Mouse (Mus musculus): ENCODE measurements around the gene Sh3pxd2a.

Gene Sh3pxd2a

GRCm38 (mm10) chr19:47489233-47489632 lies 25.0 kb upstream of the Sh3pxd2a start:
- no peak for DNase-seq

DNA sequence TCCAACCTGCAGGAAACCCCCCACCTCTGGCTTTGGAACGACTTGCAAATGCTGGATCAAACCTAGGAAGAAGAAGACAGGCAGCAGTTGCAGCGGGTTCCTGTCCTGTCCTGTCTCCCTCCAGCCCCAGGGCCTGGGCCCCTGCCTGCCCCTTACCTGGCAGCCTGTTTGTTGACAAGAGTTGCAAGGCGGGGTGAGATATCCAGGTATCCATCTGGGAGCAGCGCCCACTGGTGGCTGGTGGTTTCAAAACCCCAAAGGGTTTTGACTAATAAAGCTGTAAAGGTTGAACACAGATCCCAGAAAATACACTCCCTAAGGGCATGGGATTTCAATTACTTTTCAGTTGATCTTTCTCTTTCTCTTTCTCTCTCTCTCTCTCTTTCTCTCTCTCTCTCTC lies 24.0 kb upstream of the Sh3pxd2a start:
- DNase-seq: peak; percentile 59

GRCm38 (mm10) chr19:47487572-47487971 lies 23.4 kb upstream of the Sh3pxd2a start:
- DNase-seq: no peak

- no peak for DNase-seq
Observed at GRCm38 (mm10) chr19:47485997-47486566, 21.9 kb upstream of the Sh3pxd2a start.

GRCm38 (mm10) chr19:47484110-47484509 lies 19.9 kb upstream of the Sh3pxd2a start:
- no peak for DNase-seq

DNA sequence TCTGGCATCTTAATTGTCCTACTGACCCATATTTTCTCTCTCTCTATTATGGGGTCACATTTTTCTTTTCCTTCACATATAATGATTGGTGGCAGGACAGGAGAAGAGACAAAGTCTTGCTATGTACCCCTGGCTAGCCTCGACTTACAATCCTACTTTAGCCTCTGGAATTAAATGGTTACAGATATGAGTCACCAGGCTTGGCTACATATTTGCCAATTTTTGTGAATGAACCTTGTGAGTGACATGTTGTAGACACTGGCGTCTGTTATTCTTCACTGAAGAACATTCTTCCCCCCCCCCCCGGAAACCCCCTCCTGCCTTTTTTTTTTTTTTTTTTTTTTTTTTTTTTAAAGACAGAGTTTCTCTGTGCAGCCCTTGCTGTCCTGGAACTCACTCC lies 19.1 kb upstream of the Sh3pxd2a start:
- no peak for DNase-seq

GRCm38 (mm10) chr19:47473453-47473852 lies 9.3 kb upstream of the Sh3pxd2a start:
- DNase-seq: no peak

- DNase-seq: no peak
Observed at GRCm38 (mm10) chr19:47472881-47473400, 8.7 kb upstream of the Sh3pxd2a start.

DNA sequence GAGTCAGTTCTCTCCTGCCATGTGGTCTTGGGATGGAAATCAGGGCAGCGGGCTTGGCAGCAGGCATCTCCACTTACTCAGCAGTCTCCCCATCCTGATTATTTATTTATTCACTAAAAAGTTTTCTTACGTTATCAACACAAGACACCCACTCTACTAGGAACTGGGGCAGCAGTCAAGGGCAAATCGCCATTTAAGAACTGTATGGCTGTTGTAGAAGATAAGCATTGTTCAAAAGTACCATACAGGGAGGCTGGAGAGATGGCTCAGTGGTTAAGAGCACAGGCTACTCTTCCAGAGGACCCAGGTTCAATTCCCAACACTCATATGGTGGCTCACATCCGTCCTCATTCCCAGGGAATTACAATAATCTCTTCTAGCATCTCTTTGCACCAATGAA lies 7.6 kb upstream of the Sh3pxd2a start:
- no peak for DNase-seq

DNA sequence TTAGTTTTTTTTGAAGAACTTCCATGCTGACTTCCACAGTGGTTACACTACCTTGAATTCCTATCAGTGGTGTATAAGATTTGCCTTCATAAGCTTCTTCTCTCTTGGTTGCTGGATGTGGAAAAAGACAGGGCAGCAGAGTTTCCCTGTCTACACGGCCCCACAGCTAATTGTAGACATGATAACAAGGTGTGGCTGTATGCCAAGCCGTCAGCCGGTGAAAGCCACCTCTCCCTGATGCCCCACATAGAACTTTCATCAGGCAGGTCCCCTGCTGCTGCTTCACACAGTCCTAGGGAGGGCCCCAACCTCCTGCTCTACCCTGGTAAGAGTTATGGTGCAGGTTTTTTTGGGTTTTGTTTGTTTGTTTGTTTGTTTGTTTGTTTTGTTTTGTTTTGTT lies 4.5 kb upstream of the Sh3pxd2a start:
- no peak for DNase-seq

GRCm38 (mm10) chr19:47466775-47467174 lies 2.6 kb upstream of the Sh3pxd2a start:
- DNase-seq: no peak

DNA sequence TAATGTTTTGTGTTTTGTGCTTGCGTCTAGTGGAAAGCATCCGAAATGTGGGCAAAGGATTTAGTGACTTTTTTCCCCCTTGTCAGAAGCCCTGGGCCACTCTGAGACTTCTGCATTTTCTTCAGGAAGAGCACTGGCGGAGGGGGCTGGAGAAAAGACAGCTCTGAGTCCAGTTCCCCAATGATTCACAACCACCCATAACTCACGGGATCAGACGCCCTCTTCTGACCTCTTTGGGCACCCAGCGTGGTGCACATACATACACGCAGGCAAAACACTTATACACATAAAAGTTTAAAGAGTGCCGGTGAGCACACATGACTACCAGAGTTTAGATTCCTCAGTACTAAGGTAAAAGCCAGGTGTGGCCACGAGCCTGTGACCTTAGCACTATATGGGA lies 1.3 kb upstream of the Sh3pxd2a start:
- no peak for DNase-seq

DNA sequence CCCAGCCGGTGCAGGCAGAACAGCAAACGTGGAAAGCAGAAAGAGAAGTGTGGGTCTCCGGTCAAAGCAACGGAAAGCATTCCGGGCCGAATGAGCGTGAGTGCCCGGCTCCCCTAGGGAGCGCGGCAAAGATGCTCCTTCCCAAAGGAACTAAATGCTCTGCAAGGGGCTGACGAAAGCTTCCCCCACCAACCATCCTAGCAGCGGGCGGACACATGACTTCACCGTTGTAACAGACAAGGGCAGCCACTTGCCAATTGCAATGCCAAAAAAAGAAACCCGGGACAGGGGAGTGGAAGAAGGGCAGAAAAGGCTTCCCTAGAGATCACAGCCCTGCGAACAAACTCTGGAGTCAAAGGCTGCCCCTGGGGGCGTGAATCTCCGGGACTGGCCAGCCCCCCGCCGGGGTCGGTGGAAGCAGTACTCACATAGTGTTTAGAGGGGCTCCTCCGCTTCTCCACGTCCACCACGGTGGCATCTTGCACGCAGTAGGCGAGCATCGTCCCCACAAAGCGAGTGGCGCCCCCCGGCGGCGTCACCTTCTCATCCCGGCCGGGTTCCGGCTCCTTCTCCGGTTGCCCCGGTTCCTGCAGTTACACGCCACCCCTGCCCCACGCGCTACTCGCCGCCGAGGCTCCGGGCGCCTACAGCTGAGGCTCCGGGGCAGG lies 431 bp downstream of the Sh3pxd2a start:
- DNase-seq: peak; percentile 95

GRCm38 (mm10) chr19:47463206-47463605 lies 995 bp downstream of the Sh3pxd2a start:
- no peak for DNase-seq

GRCm38 (mm10) chr19:47462725-47463124 lies 1.5 kb downstream of the Sh3pxd2a start:
- no peak for DNase-seq

DNA sequence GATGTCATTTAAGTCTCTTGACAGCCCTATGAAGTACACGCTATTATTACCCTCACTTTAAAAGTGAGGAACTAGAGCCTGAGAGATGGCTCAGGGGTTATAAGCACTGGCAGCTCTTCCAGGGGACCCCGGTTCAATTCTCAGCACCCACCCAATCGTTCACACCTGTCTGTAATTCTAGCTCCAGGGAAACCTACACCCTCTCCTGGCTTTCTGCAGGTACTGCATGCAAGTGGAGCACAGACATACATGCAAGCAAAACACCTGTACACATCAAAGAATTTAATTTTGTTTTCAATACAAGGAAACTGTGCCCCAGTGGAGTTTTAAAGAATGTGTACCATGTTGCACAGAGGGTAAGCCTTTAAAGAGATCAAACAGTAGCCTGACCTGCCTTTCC lies 2.4 kb downstream of the Sh3pxd2a start:
- DNase-seq: no peak

DNA sequence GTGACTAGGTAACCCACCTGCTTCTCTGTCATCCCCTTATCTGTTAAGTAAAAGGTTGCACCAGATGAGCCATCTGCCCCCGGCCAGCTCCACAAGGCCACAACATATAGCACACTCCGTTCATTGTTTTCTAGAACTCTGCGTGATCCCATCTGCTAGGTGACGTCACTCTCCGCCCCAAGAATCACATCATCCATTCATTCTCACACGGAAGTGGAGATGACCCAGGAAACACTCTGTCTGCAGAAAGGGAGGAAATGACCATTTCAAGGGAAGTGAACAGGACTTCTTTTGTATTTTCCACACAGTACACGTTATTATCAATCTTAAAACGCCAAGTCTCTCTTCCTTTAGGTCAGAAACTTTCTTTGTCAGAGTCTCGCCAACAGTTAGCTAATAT lies 2.8 kb downstream of the Sh3pxd2a start:
- no peak for DNase-seq

GRCm38 (mm10) chr19:47460120-47460960 lies 3.9 kb downstream of the Sh3pxd2a start:
- no peak for DNase-seq

DNA sequence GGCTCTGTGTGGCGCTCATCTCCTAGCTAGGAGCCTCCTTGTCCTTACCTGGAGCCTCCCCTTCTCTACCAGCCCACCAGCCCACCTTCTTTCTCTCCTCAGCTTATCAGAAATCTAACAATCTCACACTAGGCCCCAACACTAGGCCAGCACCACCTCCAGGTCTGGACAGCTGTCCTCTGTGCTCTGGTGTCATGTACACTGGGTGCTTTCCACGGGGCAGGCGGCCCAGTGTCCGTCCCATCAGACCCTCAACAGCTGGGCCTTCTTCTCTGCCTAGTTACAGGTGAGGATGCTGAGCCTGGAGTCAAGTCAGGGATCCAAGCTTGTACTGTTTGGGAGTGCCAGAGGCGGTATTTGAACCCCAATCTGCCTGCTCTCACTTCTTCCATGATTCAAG lies 5.0 kb downstream of the Sh3pxd2a start:
- DNase-seq: no peak

DNA sequence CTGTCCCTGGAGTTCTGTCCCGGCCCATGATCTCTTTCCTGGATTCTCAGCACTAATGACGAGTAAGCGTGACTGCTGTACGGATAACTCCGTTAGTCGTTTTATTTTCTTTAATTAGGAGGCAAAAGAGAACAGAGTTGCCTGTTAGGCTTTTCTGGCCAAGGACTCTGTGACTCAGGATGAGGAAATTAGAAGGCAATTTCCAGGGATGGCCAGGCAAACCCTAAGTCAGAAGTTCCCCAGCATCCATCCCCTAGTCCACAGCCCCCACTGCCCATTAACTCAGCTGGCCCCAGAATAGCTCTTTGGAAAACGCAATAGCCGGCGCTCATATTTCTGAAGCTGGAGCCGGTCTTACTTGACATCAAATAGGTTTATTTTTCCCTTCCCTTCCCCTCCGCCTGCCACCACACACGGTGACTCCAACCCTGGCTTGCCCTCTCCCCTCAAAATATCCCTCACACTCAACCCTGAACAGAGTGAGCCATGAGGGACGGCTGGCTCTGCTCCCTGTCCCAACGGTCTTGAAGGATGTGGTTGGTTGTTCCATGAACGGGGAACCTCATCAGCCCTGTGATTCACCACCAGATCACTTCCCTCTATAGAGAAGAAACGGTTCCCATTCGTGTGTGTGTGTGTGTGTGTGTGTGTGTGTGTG lies 5.6 kb downstream of the Sh3pxd2a start:
- DNase-seq: no peak

DNA sequence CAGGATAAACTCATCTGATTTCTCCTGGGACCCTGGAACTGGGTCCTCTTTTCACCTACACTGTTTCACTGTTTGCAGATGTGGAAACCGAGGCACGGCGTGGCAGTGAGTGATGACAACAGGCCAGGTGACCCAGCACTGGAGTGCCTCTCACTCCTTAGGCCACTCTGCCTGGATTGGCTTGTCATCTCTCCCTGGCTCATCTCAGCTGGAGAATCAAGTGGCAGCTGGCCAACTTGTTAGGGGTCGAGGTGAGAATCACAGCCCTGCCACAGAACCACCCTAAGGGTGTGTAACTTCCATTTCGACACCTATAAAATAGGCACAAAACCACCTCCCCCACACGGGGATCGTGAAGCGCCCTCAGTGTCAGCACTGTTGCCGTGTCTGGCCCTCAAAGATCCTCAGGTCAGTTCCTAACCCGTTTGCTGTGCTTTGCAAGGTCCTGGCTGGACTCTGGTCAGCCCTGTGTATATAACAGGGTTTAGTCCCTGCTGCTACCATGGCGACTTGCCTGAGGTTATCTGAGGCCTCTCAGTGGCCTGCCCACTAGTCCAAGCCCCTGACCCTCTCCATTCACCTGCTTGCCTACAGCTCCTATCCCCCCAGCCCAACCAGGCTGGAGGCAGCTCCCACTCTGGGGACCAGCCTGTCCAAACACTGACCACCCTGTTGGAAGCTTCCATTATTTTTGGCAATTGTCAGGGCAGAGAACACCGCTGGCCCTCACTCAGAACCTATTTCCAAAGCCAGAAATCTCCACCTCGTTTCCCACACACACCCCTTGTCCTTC lies 6.3 kb downstream of the Sh3pxd2a start:
- DNase-seq: no peak

DNA sequence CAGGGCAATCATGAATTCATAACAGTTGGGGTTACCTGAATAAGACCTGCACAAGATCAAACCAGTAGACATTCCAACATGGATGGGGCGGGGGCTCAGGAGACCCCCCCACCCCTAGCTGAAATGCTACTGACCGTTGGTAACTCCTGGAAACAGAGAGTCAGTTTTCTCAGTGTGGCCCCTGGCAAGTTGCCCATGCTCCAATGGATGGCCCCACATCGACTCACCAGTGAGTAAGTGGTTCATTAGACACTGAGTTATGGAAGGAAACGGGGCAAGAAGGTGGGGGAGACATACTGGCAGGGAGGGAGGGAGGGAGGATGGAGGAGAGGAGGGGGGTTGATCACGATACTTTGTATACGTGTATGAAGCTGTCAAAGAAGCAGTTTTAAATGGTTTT lies 8.2 kb downstream of the Sh3pxd2a start:
- no peak for DNase-seq
